Mouse (Mus musculus) testis, adult 2 months (tissue): Measurements from ENCODE around the gene Gnptab.

Experiments used
- CTCF ChIP-seq: fragments of 200-500 bp; IDR thresholded peaks from 2 replicates; pipeline ENCODE4 v1.5.1; 2012; ENCODE audit warnings: low read depth, mild to moderate bottlenecking, inconsistent platforms, low read length, moderate library complexity; ENCODE audit not compliant: control insufficient read depth, insufficient read depth, insufficient replicate concordance
- POLR2A ChIP-seq: fragments of 200-500 bp; IDR thresholded peaks from 2 replicates; pipeline ENCODE4 v1.6.1; 2012; ENCODE audit warnings: low read depth, mild to moderate bottlenecking, inconsistent platforms, low read length, moderate library complexity; ENCODE audit not compliant: control insufficient read depth

GRCm38 (mm10) chr10:88409751-88410150 lies 30.8 kb downstream of the Gnptab start:
- TF ChIP-seq CTCF (no peak), POLR2A (no peak)
